Mouse (Mus musculus): ENCODE results near the gene 4930578C19Rik.
"Not testable (repeated sequence)": the region's sequence is repeated elsewhere in the genome, so short reads cannot be mapped to it uniquely, and the experiment has no call there.

Gene 4930578C19Rik

DNA sequence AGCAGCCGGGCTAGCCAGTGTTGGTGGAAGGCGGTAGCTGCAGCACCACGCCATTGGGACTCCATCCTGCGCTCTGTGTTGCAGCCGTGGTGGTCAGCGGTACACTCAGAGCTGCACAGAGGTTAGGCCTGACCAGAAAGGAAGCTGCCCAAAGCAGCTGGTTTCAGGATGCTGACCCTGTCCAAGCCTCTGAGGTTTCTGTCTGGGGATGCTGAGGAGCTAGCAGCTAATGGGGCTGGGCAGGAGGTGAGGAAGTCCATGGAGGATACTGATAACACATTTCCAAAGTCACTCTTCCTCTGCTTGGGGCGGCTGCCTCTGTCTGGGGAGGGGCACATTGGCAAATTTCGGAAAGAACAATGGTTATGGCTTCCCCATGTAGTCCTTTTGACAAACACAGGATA, at the start of gene 4930578C19Rik:
Gene 4930578C19Rik, minus strand, starts transcription at position 200 of the 404 bp plus-strand sequence.
- no peak for DNase-seq (ENCODE audit: low read depth, low spot score)

GRCm38 (mm10) chrX:18467690-18468089, 6.5 kb upstream of the 4930578C19Rik start:
- no peak for DNase-seq (ENCODE audit: low read depth, low spot score)

GRCm38 (mm10) chrX:18462879-18463278, 1.7 kb upstream of the 4930578C19Rik start:
- DNase-seq (ENCODE audit: low read depth, low spot score), result no peak

DNA sequence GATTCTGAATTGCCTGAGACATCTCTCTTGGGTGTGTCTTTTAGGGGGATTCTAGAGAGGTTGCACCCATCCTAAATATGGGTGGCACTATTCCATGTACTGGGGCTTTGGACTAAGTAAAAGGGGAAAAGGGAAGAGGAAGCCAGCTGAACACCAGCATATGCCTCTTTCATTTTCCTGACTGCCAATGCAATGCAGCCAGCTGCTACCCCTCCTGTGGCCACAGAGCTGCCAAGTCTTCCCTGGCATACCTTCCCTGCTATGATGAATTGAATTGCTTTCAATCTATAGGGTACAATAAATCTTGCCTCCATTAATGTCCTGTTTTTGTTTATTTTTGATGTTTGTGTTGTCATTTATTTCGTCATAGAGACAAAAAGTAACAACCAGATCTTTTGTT, 9.6 kb downstream of the 4930578C19Rik start:
- DNase-seq (ENCODE audit: low read depth, low spot score), result no peak

DNA sequence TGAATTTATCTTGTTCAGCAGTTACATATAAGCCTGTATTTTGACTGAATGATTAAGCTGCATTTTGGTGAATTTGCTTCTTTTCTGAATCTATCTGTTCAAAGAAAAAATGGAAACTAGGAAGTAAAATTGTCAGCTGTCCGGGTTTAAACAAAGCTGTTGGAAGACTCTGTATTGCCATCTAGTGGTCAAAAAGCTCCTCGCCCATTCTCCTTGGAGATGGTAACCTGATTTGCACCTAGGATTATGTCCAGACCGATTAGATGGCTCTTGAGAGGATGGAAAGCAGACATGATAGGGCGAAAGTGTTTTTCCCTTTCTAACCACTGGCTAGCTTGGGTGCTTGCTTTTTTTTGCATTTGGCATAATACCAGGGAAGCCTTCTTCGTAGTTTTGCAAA, 19.1 kb downstream of the 4930578C19Rik start:
- peak; percentile 28 for DNase-seq (ENCODE audit: low read depth, low spot score)

DNA sequence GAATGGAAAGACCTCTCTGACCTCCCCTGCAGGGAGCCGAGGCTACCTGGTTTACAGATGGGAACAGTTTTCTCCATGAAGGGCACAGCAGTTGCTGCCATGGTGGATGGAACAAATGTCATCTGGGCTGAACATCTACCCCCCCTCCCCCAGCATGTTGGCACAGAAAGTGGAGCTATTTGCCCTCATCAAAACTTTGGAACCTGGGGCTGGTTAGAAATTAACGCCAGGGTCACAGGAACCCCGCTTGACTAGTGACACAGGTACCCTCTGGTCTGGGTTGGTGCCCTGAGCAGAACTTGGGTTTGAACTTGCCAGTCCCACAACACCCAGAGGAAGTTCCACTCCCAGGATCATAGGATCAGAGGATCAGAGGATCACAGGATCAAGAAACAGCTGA, 35.7 kb downstream of the 4930578C19Rik start:
- no peak for DNase-seq (ENCODE audit: low read depth, low spot score)

DNA sequence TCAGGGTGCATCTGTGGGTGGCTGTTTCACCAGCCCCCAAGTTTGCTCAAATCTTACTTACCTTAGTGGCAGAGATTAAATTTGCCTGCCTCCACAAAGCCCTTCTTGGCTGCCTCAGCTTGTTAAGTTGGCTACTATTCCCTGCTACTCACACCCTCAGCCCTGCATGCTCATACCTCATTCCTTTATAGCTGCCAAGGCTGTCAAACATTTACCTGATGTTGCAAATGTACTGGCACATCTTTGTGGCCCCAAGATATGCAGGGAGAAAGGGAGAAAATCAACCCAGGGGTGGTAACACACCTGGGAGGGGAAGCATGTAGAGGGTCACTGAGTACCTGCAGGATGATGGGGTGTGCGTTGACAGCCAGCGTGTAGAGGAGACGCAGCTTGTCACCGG, 38.0 kb downstream of the 4930578C19Rik start:
- DNase-seq (ENCODE audit: low read depth, low spot score), result no peak

- no peak for DNase-seq (ENCODE audit: low read depth, low spot score)
Measured at GRCm38 (mm10) chrX:18420161-18420784, 40.9 kb downstream of the 4930578C19Rik start.

DNA sequence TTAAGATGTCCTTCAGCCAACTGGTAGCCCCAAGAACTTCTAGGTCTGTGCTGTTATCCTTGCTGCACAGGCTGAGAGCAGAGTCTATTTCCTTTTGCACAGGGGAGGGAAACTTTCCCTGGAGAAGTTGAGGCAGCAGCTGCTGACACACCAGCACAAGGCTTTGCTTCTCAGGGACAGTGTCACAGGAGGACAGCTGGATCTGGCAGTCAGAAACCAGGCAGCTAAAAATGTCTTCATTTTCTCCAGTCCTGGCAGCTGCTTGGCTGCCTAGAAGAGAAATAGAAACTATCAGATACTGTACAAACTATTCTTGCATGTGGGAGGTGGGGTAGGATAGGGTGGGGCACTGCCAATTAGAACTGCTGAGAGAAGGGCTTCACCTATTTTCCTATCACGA, 42.2 kb downstream of the 4930578C19Rik start:
- no peak for DNase-seq (ENCODE audit: low read depth, low spot score)

GRCm38 (mm10) chrX:18414560-18414959, 46.6 kb downstream of the 4930578C19Rik start:
- no peak for DNase-seq (ENCODE audit: low read depth, low spot score)

DNA sequence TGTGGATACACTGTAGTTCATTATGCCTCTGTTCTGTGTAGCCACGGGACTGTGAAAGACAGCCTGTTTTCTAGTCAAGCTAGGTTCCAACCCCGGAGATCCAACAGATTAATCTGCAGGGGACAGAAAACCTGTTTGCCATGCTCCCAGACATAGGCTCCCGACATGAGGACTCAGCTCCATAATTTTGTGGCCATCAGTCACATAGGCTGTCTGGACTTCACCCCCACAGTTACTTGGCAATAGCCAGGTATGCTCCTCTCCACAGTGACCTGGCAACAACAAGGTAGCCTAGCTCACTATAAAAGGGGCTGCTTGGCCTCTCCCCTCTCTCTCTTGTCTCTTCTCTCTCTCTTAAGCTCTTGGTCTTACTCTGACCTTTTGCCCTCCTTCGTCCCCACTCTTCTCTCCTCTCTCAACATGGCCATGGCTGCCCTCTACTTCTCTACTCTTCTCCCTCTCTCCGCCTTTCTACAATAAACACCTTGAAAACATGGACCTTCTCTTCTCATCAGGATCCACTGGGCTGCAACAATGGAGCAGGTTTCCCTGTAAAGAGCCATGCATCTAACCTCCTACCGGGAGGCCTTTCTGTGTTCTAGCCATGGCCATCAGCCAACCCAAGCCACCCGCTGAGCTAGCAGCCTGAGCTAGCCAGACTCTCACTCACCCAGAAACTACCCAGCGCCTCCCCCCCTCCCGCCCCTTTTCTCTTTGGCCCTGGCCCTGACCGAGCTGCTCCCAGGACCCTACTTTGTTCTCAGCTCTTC, 49.9 kb downstream of the 4930578C19Rik start:
- DNase-seq (ENCODE audit: low read depth, low spot score), result no peak

DNA sequence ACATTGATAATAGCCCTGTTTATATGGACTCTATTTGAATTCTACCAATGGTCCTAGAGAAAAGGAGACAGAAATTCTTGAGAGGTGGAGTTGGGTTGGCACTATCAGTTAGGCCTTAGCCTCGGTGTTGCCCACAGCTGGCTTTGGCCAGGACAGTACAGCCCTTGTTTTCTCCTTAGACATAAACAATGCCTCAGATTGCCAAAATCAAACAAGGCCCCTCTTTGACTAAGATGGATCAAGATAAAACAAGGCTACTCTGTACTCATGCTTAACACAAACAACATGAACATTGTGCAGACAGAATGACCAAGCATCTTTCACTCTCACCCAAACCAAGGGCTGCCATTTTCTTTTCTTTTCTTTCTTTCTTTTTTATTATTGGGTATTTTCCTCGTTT, 51.6 kb downstream of the 4930578C19Rik start:
- DNase-seq (ENCODE audit: low read depth, low spot score), result no peak

DNA sequence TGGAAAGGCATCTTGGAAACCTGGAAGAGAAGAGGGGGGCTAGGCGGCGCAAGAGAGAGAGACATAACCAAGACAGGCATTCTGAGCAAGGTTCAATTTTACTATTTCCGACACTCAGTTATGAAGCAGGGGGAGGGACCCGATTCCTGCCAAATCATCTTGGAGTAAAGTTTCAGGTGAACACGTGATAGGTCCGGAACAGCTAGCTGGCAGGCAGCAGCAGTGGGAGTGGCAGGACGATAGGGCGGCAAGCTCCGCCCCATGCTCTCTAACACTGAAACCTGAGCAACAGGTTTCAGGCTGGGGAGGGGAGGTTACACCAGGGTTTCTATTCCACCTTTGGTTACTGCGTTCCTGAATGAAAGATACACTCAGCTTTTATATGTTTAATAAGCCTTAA, 58.9 kb downstream of the 4930578C19Rik start:
- DNase-seq (ENCODE audit: low read depth, low spot score), result no peak

DNA sequence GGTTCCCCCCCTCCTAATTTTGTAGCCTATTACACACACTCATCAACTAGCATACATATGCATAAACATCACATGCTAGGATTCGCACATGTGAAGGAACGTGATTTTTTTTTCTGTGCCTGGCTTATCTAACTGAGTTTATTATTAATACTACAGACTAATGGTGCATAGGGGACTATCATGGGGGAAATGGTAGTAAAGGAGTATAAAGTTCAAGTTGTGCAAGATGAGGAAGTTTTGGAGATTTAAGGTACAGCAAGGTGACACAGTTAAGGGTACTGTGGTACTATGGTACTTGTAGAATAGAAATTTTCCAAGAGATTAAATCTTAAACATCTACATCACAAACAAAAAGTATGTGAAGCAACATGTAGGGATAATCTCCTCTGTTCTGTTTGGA, 64.5 kb downstream of the 4930578C19Rik start:
- no peak for DNase-seq (ENCODE audit: low read depth, low spot score)

DNA sequence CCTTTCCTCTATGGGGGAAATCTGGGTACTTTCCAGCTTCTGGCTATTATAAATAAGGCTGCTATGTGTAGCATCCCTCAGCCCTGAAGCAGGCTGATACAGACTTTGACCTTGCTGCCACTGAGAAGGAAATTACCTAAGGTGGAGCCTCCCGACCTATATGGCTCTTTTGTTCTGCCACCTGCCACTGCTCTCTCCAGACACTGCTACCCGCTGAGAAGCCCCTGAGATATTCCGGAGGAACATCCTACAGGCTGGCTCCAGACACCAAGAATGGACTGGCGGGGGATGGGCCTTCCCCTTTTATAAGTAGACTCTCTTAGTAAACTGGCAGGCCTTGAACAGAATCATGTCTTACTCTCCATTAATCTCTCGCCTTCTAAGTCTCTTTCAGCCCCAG, 77.0 kb downstream of the 4930578C19Rik start:
- DNase-seq (ENCODE audit: low read depth, low spot score), result not testable (repeated sequence)

Measured in CD4-positive, CD25-positive, alpha-beta regulatory T cell, adult 2 months (primary cell).